Mouse (Mus musculus): Measurements from ENCODE around the gene Vps8.

DNA sequence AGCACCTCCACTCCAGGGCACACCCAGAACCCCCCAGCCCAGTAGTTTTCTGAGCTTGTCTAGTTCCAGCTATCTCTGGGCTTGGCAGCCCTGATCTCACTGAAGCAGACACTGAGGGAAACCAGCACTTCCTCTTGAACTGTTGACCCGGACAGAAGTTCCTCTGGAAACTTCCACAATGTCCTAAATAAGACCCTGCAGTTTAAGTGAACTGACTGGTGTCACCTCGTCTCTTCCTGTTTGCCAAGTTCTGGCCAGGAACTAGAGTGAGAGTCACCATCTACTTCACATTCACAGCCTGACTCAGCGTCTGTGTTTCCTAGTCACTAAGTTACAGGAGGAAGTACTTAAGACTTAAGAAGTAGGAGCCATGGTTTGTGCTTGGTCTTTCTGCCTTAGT lies 219.0 kb downstream of the Vps8 start:
- TF ChIP-seq POLR2A (IDR thresholded peaks at IDR 0.05; ENCODE audit: control insufficient read depth, extremely low read depth, insufficient read depth, low read length, poor library complexity), result no peak
- no peak for TF ChIP-seq CTCF (IDR thresholded peaks at IDR 0.05; ENCODE audit: borderline replicate concordance, control insufficient read depth, extremely low read depth, insufficient read depth, low read length, poor library complexity)
